Mouse (Mus musculus): ENCODE data around the gene Pla2g1b. TPM values are rescaled to one million over a fixed set of nuclear protein-coding genes. Genes with fewer than 3 reads are reported as not detected.

Gene Pla2g1b
- polyA plus RNA-seq (2012; rRNA removed): not detected in 2 replicates

GRCm38 (mm10) chr5:115465642-115466420 lies at the start of gene Pla2g1b:
TSS of gene Pla2g1b (plus strand) at chr5:115466262.

GRCm38 (mm10) chr5:115429359-115430186 lies 36.5 kb upstream of the Pla2g1b start, which contains the start of gene Msi1:
TSS of gene Msi1 (plus strand) at chr5:115429599.

GRCm38 (mm10) chr5:115483947-115484920 lies 18.2 kb downstream of the Pla2g1b start, which contains the start of gene Sirt4:
TSS of gene Sirt4 (minus strand) at chr5:115484725.

GRCm38 (mm10) chr5:115506454-115507201 lies 40.6 kb downstream of the Pla2g1b start, which contains the start of gene Pxn:
TSS of gene Pxn (plus strand) at chr5:115506676.

Other genes with a start within 250 kb of the Pla2g1b start
- 51.9 and 54.7 TPM in 2 replicates for gene Pop5, start 230.4 kb upstream of the Pla2g1b start, polyA plus RNA-seq (2012; rRNA removed)
- 81.8 and 101 TPM in 2 replicates for gene Rnf10, start 193.4 kb upstream of the Pla2g1b start, polyA plus RNA-seq (2012; rRNA removed)
- gene Coq5, start 186.6 kb upstream of the Pla2g1b start, polyA plus RNA-seq (2012; rRNA removed): 9.7 and 11.4 TPM in 2 replicates
- 146 and 153 TPM in 2 replicates for gene Dynll1, start 165.3 kb upstream of the Pla2g1b start, polyA plus RNA-seq (2012; rRNA removed)
- 45.5 and 47.7 TPM in 2 replicates for gene Srsf9, start 139.1 kb upstream of the Pla2g1b start, polyA plus RNA-seq (2012; rRNA removed)
- 11.6 and 13.2 TPM in 2 replicates for gene Gatc, start 125.1 kb upstream of the Pla2g1b start, polyA plus RNA-seq (2012; rRNA removed)
- gene Triap1, start 125.0 kb upstream of the Pla2g1b start, polyA plus RNA-seq (2012; rRNA removed): 16.0 and 19.0 TPM in 2 replicates
- 656 and 682 TPM in 2 replicates for gene Cox6a1, start 117.3 kb upstream of the Pla2g1b start, polyA plus RNA-seq (2012; rRNA removed)
- gene Msi1, start 36.7 kb upstream of the Pla2g1b start, polyA plus RNA-seq (2012; rRNA removed): 0.84 and 0.89 TPM in 2 replicates
- 8.1 and 8.3 TPM in 2 replicates for gene Sirt4, start 18.5 kb downstream of the Pla2g1b start, polyA plus RNA-seq (2012; rRNA removed)
- gene Pxn, start 40.4 kb downstream of the Pla2g1b start, polyA plus RNA-seq (2012; rRNA removed): 12.3 and 13.3 TPM in 2 replicates
- gene Rplp0, start 93.2 kb downstream of the Pla2g1b start, polyA plus RNA-seq (2012; rRNA removed): 2,092 and 2,268 TPM in 2 replicates
- 9.7 and 11.0 TPM in 2 replicates for gene Gcn1l1, start 99.0 kb downstream of the Pla2g1b start, polyA plus RNA-seq (2012; rRNA removed)
- gene Rab35, start 165.6 kb downstream of the Pla2g1b start, polyA plus RNA-seq (2012; rRNA removed): 26.2 and 30.8 TPM in 2 replicates

Measured in liver, embryonic 14 days (tissue).